Mouse (Mus musculus): ENCODE results near the gene Cdh22. TPM values are rescaled to one million over a fixed set of nuclear protein-coding genes. Genes with fewer than 3 reads are reported as not detected.
A peak's percentile ranks its signal among the peaks of the same experiment; 100 is the strongest.

The Cdh22 gene
- polyA plus RNA-seq, 1 experiment from 2014 or later = 0.91 TPM

- Histone ChIP-seq H3K9me3 (no peaks in the 10 kb centered on the region), H3K36me3 (replicated peaks) (no peaks in the 10 kb centered on the region), H3K27me3 (replicated peaks; ENCODE audit: low read depth, poor library complexity, severe bottlenecking) (peaks cover 71% of the 10 kb centered on the region), H3K4me1 (peaks cover 22% of the 10 kb centered on the region), H3K4me3 (no peak overlapping the region), H3K27ac (replicated peaks) (no peak overlapping the region)
- no peak for DNase-seq (ENCODE audit: low spot score)
- WGBS = 86% methylated on average over 7 of the region's 7 CpGs
Observed at GRCm38 (mm10) chr2:165191483-165191882, 43.2 kb downstream of the Cdh22 start.

- H3K27me3 ChIP-seq (replicated peaks; ENCODE audit: low read depth, poor library complexity, severe bottlenecking) = peaks cover 54% of the 10 kb centered on the region
- no peaks in the 10 kb centered on the region for H3K9me3 ChIP-seq
- DNase-seq (ENCODE audit: low spot score) = no peak
- WGBS = 64% methylated on average over 3 of the region's 3 CpGs
- peaks cover 4% of the 10 kb centered on the region; the same call in 1 of the 2 replicates for H3K4me1 ChIP-seq
- no peaks in the 10 kb centered on the region for H3K36me3 ChIP-seq (replicated peaks)
- H3K27ac ChIP-seq (replicated peaks) = no peak overlapping the region
- no peak overlapping the region for H3K4me3 ChIP-seq
Observed at GRCm38 (mm10) chr2:165189546-165189945, 45.1 kb downstream of the Cdh22 start.

- WGBS = 74% methylated on average over 9 of the region's 9 CpGs
- Histone ChIP-seq H3K27me3 (replicated peaks; ENCODE audit: low read depth, poor library complexity, severe bottlenecking) (peaks cover 54% of the 10 kb centered on the region), H3K4me1 (peaks cover 14% of the 10 kb centered on the region), H3K36me3 (replicated peaks) (no peaks in the 10 kb centered on the region), H3K4me3 (no peak overlapping the region), H3K9me3 (no peaks in the 10 kb centered on the region), H3K27ac (replicated peaks) (no peak overlapping the region)
- DNase-seq (ENCODE audit: low spot score) = no peak
Observed at GRCm38 (mm10) chr2:165187648-165188380, 46.8 kb downstream of the Cdh22 start.

DNA sequence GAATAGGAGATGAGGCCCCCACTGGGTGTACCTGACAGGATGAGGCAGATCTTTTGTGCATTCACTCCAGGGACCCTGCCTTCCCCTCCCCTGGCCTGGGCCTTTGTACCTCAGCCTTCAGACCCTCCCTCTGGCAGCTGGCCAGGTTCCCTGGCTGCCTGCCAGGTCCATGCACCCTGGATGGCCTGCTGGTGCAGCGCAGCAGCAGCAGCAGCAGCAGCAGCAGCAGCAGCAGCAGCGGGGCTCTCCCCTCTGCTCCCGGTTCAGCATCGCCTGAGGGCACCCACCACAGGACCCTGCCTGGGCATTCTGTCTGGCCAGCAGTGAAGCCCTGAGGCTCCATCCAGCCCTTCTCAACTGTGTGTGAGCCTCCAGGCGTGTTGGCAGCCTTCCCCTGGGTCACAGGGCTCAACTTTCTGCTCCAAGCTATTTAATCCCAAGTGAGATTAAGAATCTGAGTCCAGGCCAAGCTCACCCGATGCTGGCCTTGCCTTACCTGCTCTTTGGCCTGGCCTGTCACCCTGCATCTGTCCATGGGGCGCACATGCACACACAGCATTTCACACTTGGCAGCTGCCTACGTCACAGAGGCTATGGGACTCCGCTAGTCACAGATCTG, 50.5 kb downstream of the Cdh22 start:
- no peak overlapping the region for H3K4me3 ChIP-seq
- H3K4me1 ChIP-seq = peaks cover 25% of the 10 kb centered on the region
- H3K27ac ChIP-seq (replicated peaks) = 0 out of 2 replicates have a peak overlapping the region, but pooled peaks have one; percentile 37
- peak; percentile 41 for DNase-seq (ENCODE audit: low spot score)
- peaks cover 80% of the 10 kb centered on the region for H3K27me3 ChIP-seq (replicated peaks; ENCODE audit: low read depth, poor library complexity, severe bottlenecking)
- no peaks in the 10 kb centered on the region for H3K9me3 ChIP-seq
- WGBS = 45% methylated on average over 9 of the region's 9 CpGs
- no peaks in the 10 kb centered on the region for H3K36me3 ChIP-seq (replicated peaks)

DNA sequence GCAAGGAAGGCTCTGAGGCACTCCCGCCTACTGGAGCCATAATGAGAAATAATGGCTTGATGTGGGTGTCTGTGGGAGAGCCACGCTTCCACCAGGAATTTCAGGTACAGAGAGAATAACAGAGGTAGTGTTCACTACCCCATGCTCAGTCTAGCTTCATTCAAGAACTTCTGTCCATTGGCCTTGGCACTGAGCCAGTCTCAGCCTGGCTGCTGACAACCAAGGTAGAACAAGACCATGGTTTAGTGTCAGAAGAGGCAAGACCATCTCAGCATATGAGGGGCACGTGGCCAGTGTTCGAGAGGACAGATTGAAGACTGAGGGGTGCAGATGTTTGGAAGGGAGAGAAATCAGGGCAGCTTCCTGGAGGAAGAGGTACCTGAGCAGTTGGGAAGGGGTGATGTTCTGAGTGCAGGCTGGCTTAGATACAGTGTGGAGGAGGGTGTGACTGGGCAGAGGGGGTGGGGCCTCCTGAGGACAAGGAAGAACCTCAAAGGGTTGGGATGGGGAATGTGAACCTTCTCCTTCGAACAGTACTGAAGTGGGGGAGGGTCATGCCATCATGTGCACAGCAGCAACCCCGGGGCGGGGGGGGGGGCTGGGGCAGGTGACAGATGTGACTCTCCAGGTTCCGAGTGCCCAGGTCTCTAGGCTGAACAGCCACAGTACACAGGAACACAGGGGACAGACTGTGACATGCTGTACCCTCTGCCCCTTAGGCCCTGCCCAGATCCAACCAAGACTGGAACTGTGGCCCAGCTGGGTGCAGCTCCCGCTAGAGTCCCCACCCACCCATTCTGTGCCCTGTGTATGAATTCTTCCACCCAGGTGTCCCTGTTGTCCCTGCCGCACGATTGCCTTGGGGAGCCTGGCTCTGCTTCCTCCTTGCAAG, 52.3 kb downstream of the Cdh22 start:
- Histone ChIP-seq H3K27me3 (replicated peaks; ENCODE audit: low read depth, poor library complexity, severe bottlenecking) (peaks cover 81% of the 10 kb centered on the region), H3K36me3 (replicated peaks) (no peaks in the 10 kb centered on the region), H3K9me3 (no peaks in the 10 kb centered on the region), H3K4me1 (peaks cover 28% of the 10 kb centered on the region), H3K4me3 (no peak overlapping the region), H3K27ac (replicated peaks) (no peak overlapping the region)
- DNase-seq (ENCODE audit: low spot score) = no peak
- WGBS = 67% methylated on average over 11 of the region's 11 CpGs

DNA sequence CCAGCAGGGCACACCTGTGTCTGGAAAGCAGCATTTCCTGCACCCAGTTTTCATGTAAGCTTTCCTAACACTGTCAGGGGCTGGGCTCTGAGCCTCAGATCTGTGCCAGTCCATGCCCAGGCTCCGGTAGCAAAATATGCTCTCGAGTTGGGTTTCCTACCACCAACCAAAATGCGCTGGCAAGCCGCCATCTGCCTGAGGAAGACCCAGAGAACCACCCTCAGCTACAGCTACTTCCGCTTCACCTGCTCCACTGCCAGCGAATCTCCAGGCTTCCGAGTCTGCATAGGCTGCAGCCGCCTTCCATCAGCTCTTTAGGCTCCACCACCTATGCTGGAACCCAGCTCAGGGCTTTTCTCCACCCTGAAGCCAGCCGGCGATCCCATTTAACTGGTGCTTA, 55.4 kb downstream of the Cdh22 start:
- Histone ChIP-seq H3K4me1 (peaks cover 35% of the 10 kb centered on the region), H3K36me3 (replicated peaks) (no peaks in the 10 kb centered on the region), H3K27me3 (replicated peaks; ENCODE audit: low read depth, poor library complexity, severe bottlenecking) (peaks cover 100% of the 10 kb centered on the region), H3K9me3 (no peaks in the 10 kb centered on the region), H3K27ac (replicated peaks) (no peak overlapping the region), H3K4me3 (no peak overlapping the region)
- DNase-seq (ENCODE audit: low spot score) = no peak
- WGBS = 59% methylated on average over 10 of the region's 10 CpGs

DNA sequence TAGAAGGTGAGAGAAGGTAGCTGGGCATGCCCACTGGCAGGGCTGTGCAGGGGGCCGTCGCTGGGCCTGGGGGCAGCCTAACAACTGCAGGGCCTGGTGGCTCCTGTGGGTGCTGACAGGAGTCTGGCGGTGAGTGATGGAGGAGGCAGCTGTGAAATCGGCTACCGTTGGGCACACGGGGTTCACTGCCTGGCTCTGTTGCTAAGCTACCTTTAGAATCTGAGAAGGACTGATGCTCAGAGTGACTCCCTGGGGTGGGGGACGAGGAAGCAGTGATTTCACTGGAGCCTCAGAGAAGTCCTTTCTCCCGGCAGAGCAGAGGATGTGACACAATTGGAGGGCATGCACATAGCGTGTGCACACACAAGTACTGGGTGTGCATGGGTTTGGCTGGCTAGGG, 57.7 kb downstream of the Cdh22 start:
- H3K27me3 ChIP-seq (replicated peaks; ENCODE audit: low read depth, poor library complexity, severe bottlenecking) = peaks cover 85% of the 10 kb centered on the region
- no peak for DNase-seq (ENCODE audit: low spot score)
- H3K9me3 ChIP-seq = no peaks in the 10 kb centered on the region
- H3K27ac ChIP-seq (replicated peaks) = no peak overlapping the region
- H3K36me3 ChIP-seq (replicated peaks) = no peaks in the 10 kb centered on the region
- peaks cover 23% of the 10 kb centered on the region for H3K4me1 ChIP-seq
- 25% methylated on average over 9 of the region's 9 CpGs for WGBS
- no peak overlapping the region for H3K4me3 ChIP-seq

- H3K27me3 ChIP-seq (replicated peaks; ENCODE audit: low read depth, poor library complexity, severe bottlenecking) = peaks cover 79% of the 10 kb centered on the region
- peaks cover 26% of the 10 kb centered on the region for H3K4me1 ChIP-seq
- no peaks in the 10 kb centered on the region for H3K36me3 ChIP-seq (replicated peaks)
- no peaks in the 10 kb centered on the region for H3K9me3 ChIP-seq
- peak; percentile 36 for DNase-seq (ENCODE audit: low spot score)
- no peak overlapping the region for H3K4me3 ChIP-seq
- H3K27ac ChIP-seq (replicated peaks) = no peak overlapping the region
- 11% methylated on average over 18 of the region's 18 CpGs for WGBS
Observed at GRCm38 (mm10) chr2:165166664-165167435, 67.8 kb downstream of the Cdh22 start.

DNA sequence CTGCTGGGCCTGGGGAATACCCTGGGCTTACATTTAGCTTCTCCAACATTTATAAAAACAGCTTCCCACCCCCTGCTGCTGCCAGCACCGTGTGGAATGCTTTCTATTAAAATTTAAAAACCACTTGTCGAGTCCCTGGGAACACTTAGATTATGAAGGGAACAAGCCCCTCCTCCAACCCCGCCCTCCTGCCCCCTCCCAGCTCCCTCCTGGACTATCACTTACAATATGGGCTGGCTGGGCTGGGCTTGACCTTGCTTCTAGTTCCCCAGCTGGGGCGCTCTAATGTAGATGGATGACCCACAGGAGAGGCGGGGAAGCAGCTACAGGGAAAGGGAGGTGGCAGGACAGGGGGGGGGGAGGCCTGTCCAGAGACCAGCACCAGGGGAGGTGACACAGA, 72.4 kb downstream of the Cdh22 start:
- H3K4me1 ChIP-seq = peaks cover 34% of the 10 kb centered on the region
- 6% methylated on average over 5 of the region's 5 CpGs for WGBS
- H3K9me3 ChIP-seq = no peaks in the 10 kb centered on the region
- no peak overlapping the region for H3K27ac ChIP-seq (replicated peaks)
- no peak overlapping the region for H3K4me3 ChIP-seq
- H3K36me3 ChIP-seq (replicated peaks) = no peaks in the 10 kb centered on the region
- H3K27me3 ChIP-seq (replicated peaks; ENCODE audit: low read depth, poor library complexity, severe bottlenecking) = peaks cover 47% of the 10 kb centered on the region
- DNase-seq (ENCODE audit: low spot score) = no peak

- Histone ChIP-seq H3K9me3 (no peaks in the 10 kb centered on the region), H3K4me1 (peaks cover 25% of the 10 kb centered on the region), H3K36me3 (replicated peaks) (no peaks in the 10 kb centered on the region), H3K27me3 (replicated peaks; ENCODE audit: low read depth, poor library complexity, severe bottlenecking) (peaks cover 30% of the 10 kb centered on the region), H3K4me3 (no peak overlapping the region), H3K27ac (replicated peaks) (no peak overlapping the region)
- WGBS = 17% methylated on average over 5 of the region's 5 CpGs
- peak; percentile 78 for DNase-seq (ENCODE audit: low spot score)
Observed at GRCm38 (mm10) chr2:165160466-165160865, 74.2 kb downstream of the Cdh22 start.

DNA sequence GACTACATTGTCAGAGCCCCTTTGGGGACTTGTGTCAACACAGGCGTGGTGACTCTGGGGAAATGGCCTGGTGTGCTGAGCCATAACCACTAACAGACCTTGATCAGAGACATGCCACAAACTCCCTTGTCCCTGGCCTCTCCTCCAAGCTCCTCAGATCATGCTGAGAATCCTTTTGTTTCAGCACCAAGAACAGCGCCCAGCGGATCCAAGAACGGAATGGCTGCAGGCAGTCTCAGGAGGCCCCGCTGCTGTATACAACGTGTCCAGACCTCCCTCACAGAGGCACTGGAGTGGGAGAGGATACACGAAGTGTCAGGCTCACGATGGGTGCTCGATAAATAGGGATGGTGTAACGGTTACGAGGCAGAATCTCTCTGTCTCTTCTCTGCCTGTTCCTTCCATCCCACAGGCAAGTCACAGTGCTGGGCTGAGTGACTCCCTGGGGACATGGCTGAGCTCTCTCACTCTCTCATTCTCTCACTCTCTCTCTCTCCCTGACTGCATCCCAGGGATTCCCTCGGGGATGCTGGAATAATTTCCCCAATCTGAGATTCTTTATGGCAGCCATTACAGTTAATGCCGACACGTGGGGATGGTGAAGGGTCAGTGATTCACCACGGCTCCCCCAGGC, 75.5 kb downstream of the Cdh22 start:
- no peaks in the 10 kb centered on the region for H3K9me3 ChIP-seq
- H3K36me3 ChIP-seq (replicated peaks) = no peaks in the 10 kb centered on the region
- peaks cover 18% of the 10 kb centered on the region; the same call in 1 of the 2 replicates for H3K27me3 ChIP-seq (replicated peaks; ENCODE audit: low read depth, poor library complexity, severe bottlenecking)
- peak; percentile 83 for DNase-seq (ENCODE audit: low spot score)
- no peak overlapping the region for H3K27ac ChIP-seq (replicated peaks)
- 20% methylated on average over 15 of the region's 15 CpGs for WGBS
- H3K4me1 ChIP-seq = peaks cover 25% of the 10 kb centered on the region
- H3K4me3 ChIP-seq = no peak overlapping the region

Measured in embryonic facial prominence, embryonic 10.5 days (tissue).